Mouse (Mus musculus): ENCODE results near the gene Olfr1446.

DNA sequence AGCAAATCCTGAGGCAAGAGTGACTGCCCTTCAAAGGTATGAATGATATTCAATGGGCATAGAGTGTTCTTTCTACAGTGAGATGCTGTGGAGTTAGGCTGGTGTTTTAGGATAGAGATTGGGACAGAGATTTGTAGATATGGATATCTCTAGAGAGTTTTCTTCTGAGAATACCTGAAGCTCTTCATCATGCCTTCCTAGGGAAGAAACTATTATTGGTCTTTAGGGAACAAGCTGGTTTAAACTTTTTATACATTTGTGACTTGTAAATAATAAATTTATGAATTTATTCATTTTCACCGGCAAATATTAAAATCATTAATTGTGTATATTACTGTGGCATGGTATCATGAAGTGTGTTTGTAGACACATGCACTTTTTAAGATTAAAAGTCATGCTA lies 10.3 kb upstream of the Olfr1446 start, which contains the start of gene Olfr1447:
- TF ChIP-seq HCFC1 (IDR thresholded peaks at IDR 0.05; ENCODE audit: low read depth, low read length): no peak
- no peak for TF ChIP-seq GABPA (IDR thresholded peaks at IDR 0.05; ENCODE audit: insufficient replicate concordance, low read depth, low read length)
- no peak for TF ChIP-seq IRF4 (IDR thresholded peaks at IDR 0.05; ENCODE audit: low read depth, low read length)
- TF ChIP-seq MAX (IDR thresholded peaks at IDR 0.05; ENCODE audit: low read length): no peak
- TF ChIP-seq EP300 (IDR thresholded peaks at IDR 0.05; ENCODE audit: low read length): no peak
- no peak for TF ChIP-seq CTCF (conservative IDR thresholded peaks at IDR 0.05 in 1 of 2, IDR thresholded peaks at IDR 0.05 in 1 of 2; ENCODE audit: low read depth in 2 of 2, low read length in 2 of 2)
- no peak for TF ChIP-seq UBTF (IDR thresholded peaks at IDR 0.05; ENCODE audit: low read depth, low read length)
- TF ChIP-seq TBP (conservative IDR thresholded peaks at IDR 0.05; ENCODE audit: low read depth, low read length): no peak
- TF ChIP-seq POLR2AphosphoS2 (IDR thresholded peaks at IDR 0.05; ENCODE audit: low read depth, low read length): no peak
- no peak for TF ChIP-seq NRF1 (IDR thresholded peaks at IDR 0.05; ENCODE audit: low read depth, low read length)
- no peak for TF ChIP-seq POLR2A (IDR thresholded peaks at IDR 0.05; ENCODE audit: low read depth, low read length)
- no peak for TF ChIP-seq TCF12 (IDR thresholded peaks at IDR 0.05; ENCODE audit: low read depth, low read length)
